Mouse (Mus musculus): ENCODE results near the gene Hist2h2aa2. TPM values are rescaled to one million over a fixed set of nuclear protein-coding genes. Genes with fewer than 3 reads are reported as not detected.
"Not testable (repeated sequence)": the region's sequence is repeated elsewhere in the genome, so short reads cannot be mapped to it uniquely, and the experiment has no call there.

The Hist2h2aa2 gene
- total RNA-seq, 2 experiments from 2014 or later = 239 to 244 TPM

- DNase-seq (ENCODE audit: low spot score in 2 of 2) = no peak
Observed at GRCm38 (mm10) chr3:96199731-96200130, 40.3 kb downstream of the Hist2h2aa2 start.

- not testable (repeated sequence) for DNase-seq (ENCODE audit: low spot score in 2 of 2)
Observed at GRCm38 (mm10) chr3:96198601-96199251, 41.4 kb downstream of the Hist2h2aa2 start.

GRCm38 (mm10) chr3:96198181-96198580 is 41.9 kb downstream of the Hist2h2aa2 start:
- DNase-seq (ENCODE audit: low spot score in 2 of 2) = no peak

- DNase-seq (ENCODE audit: low spot score in 2 of 2) = peak; percentile 88 to 94
Observed at GRCm38 (mm10) chr3:96197129-96197749, 42.8 kb downstream of the Hist2h2aa2 start.

GRCm38 (mm10) chr3:96196437-96197128 is 43.5 kb downstream of the Hist2h2aa2 start:
- DNase-seq (ENCODE audit: low spot score in 2 of 2) = no peak

GRCm38 (mm10) chr3:96195616-96196313 is 44.3 kb downstream of the Hist2h2aa2 start:
- no peak for DNase-seq (ENCODE audit: low spot score in 2 of 2)

- no peak for DNase-seq (ENCODE audit: low spot score in 2 of 2)
Observed at GRCm38 (mm10) chr3:96194966-96195365, 45.1 kb downstream of the Hist2h2aa2 start.

GRCm38 (mm10) chr3:96192977-96193376 is 47.1 kb downstream of the Hist2h2aa2 start:
- no peak for DNase-seq (ENCODE audit: low spot score in 2 of 2)

Small RNAs within 50 kb of the gene (microRNA-seq; reads per million reads assigned to microRNA genes)
- 0 reads per million in 2 experiments for gene Gm44492
- 0 reads per million in 2 experiments for gene Gm47311
- gene Gm47313 = 0 reads per million in 2 experiments

Other genes with a start within 250 kb of the Hist2h2aa2 start
- gene Plekho1, start 244.3 kb downstream of the Hist2h2aa2 start, total RNA-seq (2021) = 10 to 100 TPM; 73.6 to 81.9 TPM
- gene Vps45, start 181.8 kb downstream of the Hist2h2aa2 start, total RNA-seq (2021) = 10 to 100 TPM; 46.4 to 46.7 TPM
- gene Otud7b, start 135.7 kb downstream of the Hist2h2aa2 start, total RNA-seq (2021) = 10 to 100 TPM; 37.0 to 38.1 TPM
- gene Mtmr11, start 78.3 kb downstream of the Hist2h2aa2 start, total RNA-seq (2021) = 1 to 10 TPM; 6.9 to 8.5 TPM
- gene Sf3b4, start 67.9 kb downstream of the Hist2h2aa2 start, total RNA-seq (2021) = 10 to 100 TPM; 48.6 to 50.3 TPM
- 100 to 1,000 TPM; 429 to 445 TPM for gene Sv2a, start 59.1 kb downstream of the Hist2h2aa2 start, total RNA-seq (2021)
- gene Bola1, start 20.6 kb downstream of the Hist2h2aa2 start, total RNA-seq (2021) = 10 to 100 TPM; 12.3 to 16.2 TPM
- gene Hist2h2ab, start 20.4 kb downstream of the Hist2h2aa2 start, total RNA-seq (2021) = 10 to 100 TPM; 16.5 to 17.3 TPM
- gene Hist2h2ac, start 19.4 kb downstream of the Hist2h2aa2 start, total RNA-seq (2021) = 10 to 100 TPM; 30.9 to 38.1 TPM
- gene Hist2h2be, start 19.2 kb downstream of the Hist2h2aa2 start, total RNA-seq (2021) = 1 to 10 TPM; 5.3 to 6.8 TPM
- gene Hist2h3c2, start 1.1 kb downstream of the Hist2h2aa2 start, total RNA-seq (2021) = 1 to 10 TPM; 3.8 to 4.1 TPM
- gene Hist2h2aa1, start 5.2 kb upstream of the Hist2h2aa2 start, total RNA-seq (2021) = 1 to 10 TPM in 1 of 2 experiments, not detected in 1; 2.9 TPM
- gene Hist2h3c1, start 6.4 kb upstream of the Hist2h2aa2 start, total RNA-seq (2021) = not detected
- 10 to 100 TPM; 36.9 to 40.6 TPM for gene Hist2h4, start 23.0 kb upstream of the Hist2h2aa2 start, total RNA-seq (2021)
- 10 to 100 TPM; 51.9 to 52.0 TPM for gene Hist2h3b, start 28.4 kb upstream of the Hist2h2aa2 start, total RNA-seq (2021)
- gene Hist2h2bb, start 29.5 kb upstream of the Hist2h2aa2 start, total RNA-seq (2021) = 100 to 1,000 TPM; 210 to 215 TPM
- gene Fcgr1, start 53.7 kb upstream of the Hist2h2aa2 start, total RNA-seq (2021) = 1 to 10 TPM; 2.6 to 2.8 TPM
- gene BC107364, start 212.0 kb upstream of the Hist2h2aa2 start, total RNA-seq (2021) = not detected

Data from left cerebral cortex, adult 18-20 months (tissue).